Mouse (Mus musculus) small intestine, adult 2 months (tissue): ENCODE measurements around the gene Rsf1.

Source experiments
- CTCF ChIP-seq: fragments of 200-500 bp; IDR thresholded peaks from 2 replicates; pipeline ENCODE4 v1.5.1; 2012; ENCODE audit warnings: low read depth, mild to moderate bottlenecking, control low read depth, inconsistent platforms, low read length, moderate library complexity, mixed read lengths; ENCODE audit not compliant: insufficient replicate concordance, insufficient read length; ENCODE audit errors: extremely low read depth
- POLR2A ChIP-seq: fragments of 200-500 bp; IDR thresholded peaks from 2 replicates; pipeline ENCODE4 v1.6.1; 2012; ENCODE audit warnings: low read depth, mild to moderate bottlenecking, control low read depth, inconsistent platforms, low read length, moderate library complexity

DNA sequence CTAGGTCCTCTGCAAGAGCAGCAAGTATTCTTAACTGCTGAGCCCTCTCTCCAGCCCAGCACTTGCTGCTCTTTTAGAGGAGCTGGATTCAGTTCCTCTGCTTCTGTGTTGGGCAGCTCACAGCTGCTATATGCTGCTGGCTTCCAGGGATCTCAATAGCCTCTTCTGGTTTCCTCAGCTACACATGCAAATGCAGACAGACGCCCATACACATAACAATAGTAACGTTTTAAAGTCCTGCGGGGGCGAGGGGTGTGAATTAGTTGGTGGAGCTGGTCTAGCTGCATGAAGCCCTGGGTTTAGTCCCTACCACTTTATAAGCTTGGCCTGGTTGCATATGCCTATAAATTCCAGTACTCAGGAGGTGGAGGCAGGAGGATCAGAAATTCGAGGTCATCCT lies 139.4 kb downstream of the Rsf1 start:
- TF ChIP-seq POLR2A (no peak), CTCF (no peak)
